Mouse (Mus musculus) R1 (cell line): ENCODE results near the gene Trappc13.

Experiments
- DNase-seq: peaks from one replicate; pipeline ENCODE4 v3.0.0-alpha.2; 2018; ENCODE audit warnings: low read depth, low spot score

The Trappc13 gene

DNA sequence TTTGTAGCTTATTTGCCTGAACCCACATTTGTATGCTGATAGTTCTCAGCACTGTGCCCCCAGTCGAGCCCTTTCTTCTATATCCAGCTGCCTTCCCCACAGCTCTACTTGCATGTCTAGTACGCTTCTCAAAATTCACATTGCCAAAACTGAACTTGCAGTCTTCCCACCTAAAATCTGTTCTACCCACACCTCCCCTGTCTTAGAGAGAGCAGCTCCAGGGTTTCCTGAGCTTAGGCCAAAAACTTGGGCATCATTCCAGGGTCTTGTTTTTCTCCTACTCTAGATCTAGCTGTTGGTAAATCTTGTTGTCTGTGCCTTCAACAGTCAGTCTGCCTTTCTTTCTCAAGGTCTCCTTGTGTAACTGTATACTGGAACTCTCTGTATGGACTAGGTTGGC lies 63.4 kb downstream of the Trappc13 start:
- DNase-seq: no peak

GRCm38 (mm10) chr13:104113782-104114181 lies 64.5 kb downstream of the Trappc13 start:
- peak; percentile 78 for DNase-seq

DNA sequence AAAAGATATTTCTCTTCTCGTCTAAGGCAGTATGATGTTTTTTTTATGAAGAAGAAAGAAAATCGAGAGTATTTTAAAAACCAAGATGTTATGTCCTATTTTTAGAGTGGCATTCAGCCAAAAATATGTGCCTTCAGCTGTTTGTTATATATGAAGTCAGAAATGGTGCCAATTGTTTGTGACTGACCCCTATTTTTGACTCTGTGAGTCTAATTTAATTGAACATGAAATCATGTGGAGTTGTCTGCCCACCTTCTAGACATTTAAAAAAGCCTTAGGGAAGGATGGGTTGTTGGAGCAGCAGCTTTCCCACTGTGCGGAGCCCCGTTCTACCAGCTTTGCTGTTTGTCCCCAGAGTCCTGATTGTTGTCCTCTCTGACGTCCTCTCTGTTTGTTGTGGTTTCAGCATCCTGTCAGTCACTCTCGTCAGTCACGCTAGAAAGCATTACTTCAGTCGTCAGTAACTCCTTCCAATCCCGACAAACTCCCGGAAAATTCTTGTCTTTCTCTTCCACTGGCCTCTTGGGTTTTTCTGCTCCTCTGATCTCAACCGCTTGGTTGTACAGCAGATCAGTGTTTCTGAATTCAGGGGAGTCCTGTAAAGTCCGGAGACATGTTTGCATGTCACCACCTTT lies 65.9 kb downstream of the Trappc13 start:
- DNase-seq: no peak

DNA sequence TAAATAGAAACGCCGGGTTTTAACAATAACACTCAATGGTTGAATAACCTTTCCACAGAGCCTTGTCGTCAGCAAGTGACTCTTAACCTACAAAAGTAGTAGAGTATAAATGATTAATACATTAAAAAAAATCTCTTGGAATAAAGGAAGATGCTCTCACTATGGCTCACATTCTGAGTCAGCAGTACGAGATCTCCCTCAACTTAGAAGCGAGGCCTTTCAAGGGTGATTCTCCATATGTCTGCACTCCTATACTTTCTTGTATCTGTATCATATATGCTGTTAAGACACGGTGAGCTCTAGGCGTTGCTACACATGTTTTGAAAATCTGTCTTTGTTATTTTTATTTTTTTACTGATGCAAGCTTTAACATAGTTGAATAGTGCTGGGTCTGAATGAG lies 67.7 kb downstream of the Trappc13 start:
- no peak for DNase-seq

DNA sequence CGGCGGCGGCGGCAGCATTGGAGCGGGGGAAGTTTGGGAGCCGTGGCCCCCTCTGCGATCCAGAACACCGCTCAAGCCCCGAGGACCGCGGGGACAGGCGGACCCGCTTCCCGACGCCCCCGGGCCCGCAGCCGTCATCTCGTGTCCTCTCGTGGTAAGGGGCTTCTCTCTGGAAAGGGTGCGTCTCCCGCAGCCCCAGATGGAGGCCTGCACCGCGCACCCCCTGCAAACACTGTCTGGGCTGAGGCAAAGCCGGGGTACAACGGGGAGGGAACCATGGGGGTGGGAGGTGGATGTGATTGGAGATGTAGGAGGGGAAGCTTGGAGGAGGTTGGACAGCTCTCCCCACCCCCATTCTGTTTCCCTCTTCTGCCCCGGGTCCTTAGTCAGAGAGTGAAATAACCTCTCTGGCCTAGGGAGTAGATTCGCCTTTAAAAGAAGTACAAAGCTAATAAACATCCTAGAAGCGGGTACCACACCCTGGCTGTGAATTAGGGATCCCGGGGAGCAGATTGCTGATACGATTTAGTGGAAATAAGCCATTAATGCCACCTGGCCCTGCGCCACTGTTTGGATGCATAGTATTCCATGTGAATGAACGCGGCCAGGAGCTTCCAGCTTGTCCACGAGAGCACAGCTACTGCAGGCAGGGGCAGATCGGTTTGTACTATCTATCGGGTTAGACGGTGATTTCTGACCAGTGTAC lies 68.3 kb downstream of the Trappc13 start:
- peak; percentile 88 for DNase-seq

DNA sequence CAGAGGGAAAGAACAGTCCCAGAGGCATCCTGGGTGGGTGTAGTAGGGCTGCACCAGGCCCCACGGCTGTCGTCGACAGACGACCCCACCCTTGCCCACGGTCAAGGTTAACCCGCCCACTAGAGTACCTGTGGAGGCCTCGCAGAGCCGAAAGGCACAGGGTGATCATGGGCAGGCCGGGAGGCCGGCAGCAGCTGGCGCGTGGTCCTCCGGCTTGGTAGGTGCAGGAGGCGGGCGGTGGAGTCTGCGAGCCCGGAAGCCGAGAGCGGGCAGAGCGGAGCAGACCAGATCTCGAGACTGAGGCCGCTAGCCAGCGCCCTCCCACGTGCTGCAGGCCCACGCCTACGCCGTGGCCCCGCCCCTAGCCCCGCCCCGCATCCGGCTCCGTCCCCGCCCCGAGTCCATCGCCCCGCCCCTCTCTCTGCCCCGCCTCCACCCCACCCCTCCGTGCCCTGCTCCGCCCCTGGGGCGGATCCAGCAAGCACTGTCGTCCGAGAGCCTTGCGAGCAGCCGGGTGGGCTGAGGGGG lies 68.9 kb downstream of the Trappc13 start, which contains the start of the genes Nln and Sgtb:
Gene Nln (minus strand): TSS at position 327 of the 528 bp plus-strand sequence.
Gene Sgtb (plus strand): TSS at position 454 of the 528 bp plus-strand sequence.
- peak; percentile 84 for DNase-seq

GRCm38 (mm10) chr13:104108651-104109287 lies 69.5 kb downstream of the Trappc13 start:
- peak; percentile 50 for DNase-seq

DNA sequence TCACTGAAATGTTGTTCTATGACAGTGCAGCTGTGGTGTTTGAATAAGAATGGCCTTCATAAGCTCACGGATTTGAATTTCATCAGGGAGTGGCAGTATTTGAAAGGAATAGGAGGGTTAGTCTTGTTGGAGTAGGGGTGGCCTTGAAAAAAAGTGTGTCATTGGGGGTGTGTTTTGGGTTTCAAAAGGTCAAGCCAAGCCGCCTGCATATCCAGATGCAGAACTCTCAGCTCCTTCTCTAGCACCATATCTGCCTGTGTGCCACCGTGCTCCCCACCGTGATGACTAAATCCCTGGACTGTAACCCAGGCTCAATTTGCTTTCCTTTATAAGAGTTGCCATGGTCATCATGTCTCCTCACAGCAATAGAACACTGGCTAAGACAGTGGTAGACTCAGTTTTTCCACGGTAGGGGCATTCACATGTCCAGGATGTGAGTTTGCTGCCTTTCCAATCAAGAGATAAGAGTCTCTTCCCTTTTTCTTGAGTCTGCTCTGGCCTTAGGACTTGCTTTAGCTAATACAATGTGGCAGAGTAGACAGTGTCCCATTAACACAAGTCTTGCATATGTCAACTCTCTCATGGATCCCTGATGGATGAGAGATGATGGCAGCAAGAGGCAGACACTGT lies 76.5 kb downstream of the Trappc13 start:
- DNase-seq: peak; percentile 30

GRCm38 (mm10) chr13:104100416-104100815 lies 77.9 kb downstream of the Trappc13 start:
- DNase-seq: peak; percentile 65

DNA sequence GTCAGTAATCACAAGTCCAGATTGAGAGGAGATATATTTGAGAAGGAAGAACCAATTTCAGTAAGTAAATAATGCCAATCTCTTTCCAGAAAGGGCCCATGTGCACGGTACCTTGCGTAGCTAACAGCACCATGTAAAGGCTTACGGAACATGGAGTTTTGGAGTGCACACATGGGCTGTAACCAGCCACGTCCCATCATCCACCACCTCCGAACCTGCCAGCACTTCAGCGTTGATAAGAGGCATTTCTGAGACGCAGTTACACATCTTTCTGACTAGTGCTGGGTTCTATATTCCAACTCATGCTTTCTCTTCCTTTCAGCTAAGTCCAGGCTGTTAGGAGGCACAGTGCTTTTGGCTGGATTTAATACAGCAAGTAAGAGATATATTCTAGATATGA lies 81.1 kb downstream of the Trappc13 start:
- DNase-seq: no peak

DNA sequence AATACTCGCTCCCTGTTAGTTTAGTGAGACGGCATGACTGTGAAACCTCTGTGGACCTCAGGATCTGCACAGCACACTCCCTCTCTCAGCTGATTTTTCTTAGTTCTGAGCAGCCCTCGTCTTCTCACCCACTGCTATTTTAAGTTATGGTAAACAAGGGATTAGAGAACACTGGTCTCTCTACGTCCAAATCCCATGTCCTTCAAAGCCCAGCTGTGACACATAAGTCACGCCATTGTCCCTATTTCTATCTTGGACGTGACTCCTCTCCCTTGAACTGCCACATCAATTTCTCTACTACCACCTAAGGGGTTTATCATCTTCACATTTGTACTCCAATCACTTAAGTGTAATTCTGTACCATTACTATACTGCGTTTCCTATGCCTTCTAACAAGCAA lies 82.3 kb downstream of the Trappc13 start:
- DNase-seq: no peak

- peak; percentile 70 for DNase-seq
These were observed 83.5 kb downstream of the Trappc13 start for GRCm38 (mm10) chr13:104094531-104095385.
